Comparison of ENCODE assay signal across 24 mouse cellular contexts in genomic region chr17:63390951-63391350, GRCm38 (mm10).
"Had no signal": no experiment of that assay in that cellular context is flagged by ENCODE, and none has a peak within 500 bp of the region (broad histone marks: within the 10 kb centered on the region; RNA-seq: fewer than 3 reads in every experiment).

No protein-coding gene starts in this region.

- H3K27ac ChIP-seq: heart, adult 2 months; heart, embryonic 13.5 days; heart, embryonic 15.5 days; hindbrain, embryonic 10.5 days; hindbrain, embryonic 12.5 days; hindbrain, embryonic 14.5 days; intestine, embryonic 15.5 days; limb, embryonic 13.5 days; limb, embryonic 15.5 days; liver, embryonic 12.5 days; liver, embryonic 14.5 days had no signal

- H3K4me2 ChIP-seq: heart, embryonic 11.5 days; heart, embryonic 13.5 days; heart, embryonic 15.5 days; hindbrain, embryonic 12.5 days; hindbrain, embryonic 14.5 days; intestine, embryonic 15.5 days; limb, embryonic 13.5 days; limb, embryonic 15.5 days; liver, embryonic 12.5 days had no signal

- H3K4me1 ChIP-seq: heart, embryonic 15.5 days; hindbrain, embryonic 10.5 days; hindbrain, embryonic 12.5 days; intestine, embryonic 15.5 days; limb, embryonic 13.5 days; limb, embryonic 15.5 days had no signal

- ATAC-seq: forebrain, embryonic 16.5 days; hindbrain, embryonic 16.5 days; inflammation-experienced regulatory T-cells, adult 6 months; intestine, embryonic 15.5 days; intestine, postnatal 0 days had no signal

- H3K9me3 ChIP-seq: heart, embryonic 13.5 days; heart, embryonic 15.5 days; hindbrain, embryonic 10.5 days; hindbrain, embryonic 12.5 days; intestine, embryonic 15.5 days; limb, embryonic 13.5 days; limb, embryonic 15.5 days; liver, embryonic 12.5 days had no signal

- H3K36me3 ChIP-seq: heart, embryonic 13.5 days; heart, embryonic 15.5 days; hindbrain, embryonic 10.5 days; hindbrain, embryonic 12.5 days; intestine, embryonic 15.5 days; limb, embryonic 13.5 days; limb, embryonic 15.5 days; liver, embryonic 12.5 days had no signal

- H3K4me3 ChIP-seq: heart, adult 2 months; heart, embryonic 13.5 days; heart, embryonic 15.5 days; hindbrain, embryonic 10.5 days; hindbrain, embryonic 12.5 days; intestine, embryonic 15.5 days; limb, embryonic 13.5 days; limb, embryonic 15.5 days; liver, embryonic 12.5 days had no signal

- H3K9ac ChIP-seq: heart, embryonic 13.5 days; heart, embryonic 15.5 days; hindbrain, embryonic 12.5 days; hindbrain, embryonic 14.5 days; intestine, embryonic 15.5 days; limb, embryonic 13.5 days; limb, embryonic 15.5 days; liver, embryonic 12.5 days; liver, embryonic 14.5 days had no signal

- H3K27me3 ChIP-seq: heart, embryonic 13.5 days; heart, embryonic 15.5 days; hindbrain, embryonic 12.5 days; intestine, embryonic 15.5 days; limb, embryonic 13.5 days; limb, embryonic 15.5 days; liver, embryonic 12.5 days had no signal

- DNase-seq: gastrocnemius, postnatal 14 days; heart, adult 2 months; heart, postnatal 14 days; heart, postnatal 4 days; kidney, postnatal 10 days; kidney, postnatal 4 days; layer of hippocampus, adult 9-11 months; layer of hippocampus, postnatal 36 days; left cerebral cortex, postnatal 4 days had no signal
